Mouse (Mus musculus) naive thymus-derived CD4-positive, alpha-beta T cell, adult 5 months (primary cell): Measurements from ENCODE around the gene Zc3h12a. TPM values are rescaled to one million over a fixed set of nuclear protein-coding genes. Genes with fewer than 3 reads are reported as not detected.

Source experiments
- polyA plus RNA-seq: library from polyadenylated mRNA; unstranded; fragments of 100-300 nt; shearing (Covaris generic); gene quantifications from one replicate; pipeline ENCODE4 v1.2.1, GENCODE M21; 2017

Gene Zc3h12a
- 43.1 TPM for polyA plus RNA-seq

DNA sequence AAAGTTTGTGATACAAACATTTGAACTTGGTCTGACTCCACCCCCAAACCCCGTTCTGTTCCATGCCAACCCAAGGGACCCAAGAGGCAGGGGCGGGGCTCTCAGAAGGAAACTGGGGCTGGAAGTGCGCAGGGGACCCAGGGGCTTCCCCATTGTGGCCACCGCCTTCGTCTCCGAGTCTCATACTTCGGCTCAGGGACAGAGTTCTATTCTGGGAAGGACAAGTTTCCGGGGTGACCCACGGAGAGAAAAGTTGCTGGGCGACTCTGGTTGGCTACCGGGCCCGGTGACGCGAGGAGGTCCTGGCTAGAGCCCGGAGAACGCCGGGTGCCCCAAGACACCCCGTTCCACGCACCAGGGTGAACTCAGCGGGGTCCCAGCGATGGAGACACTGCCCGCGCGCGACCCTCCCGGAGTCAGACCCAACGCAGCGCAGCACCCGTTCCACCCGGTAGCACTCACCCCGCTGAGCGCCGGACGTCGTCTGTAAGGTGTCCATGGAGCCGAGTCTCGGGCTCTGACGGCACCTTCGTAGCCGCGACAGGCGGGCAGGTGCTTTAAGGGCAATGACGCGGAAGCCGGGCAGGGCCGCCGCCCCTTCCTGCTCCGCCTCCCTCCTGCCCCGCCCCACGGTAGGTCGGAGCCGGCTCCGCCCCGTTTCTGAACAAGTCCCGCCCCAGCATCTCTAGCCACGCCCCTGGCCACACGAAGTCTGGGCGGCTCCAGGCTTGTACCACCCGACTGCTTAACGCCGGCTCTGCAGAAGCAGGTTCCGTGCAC is at the start of gene Zc3h12a:
Zc3h12a (minus strand) TSS at position 536 of the 780 bp plus-strand sequence.

DNA sequence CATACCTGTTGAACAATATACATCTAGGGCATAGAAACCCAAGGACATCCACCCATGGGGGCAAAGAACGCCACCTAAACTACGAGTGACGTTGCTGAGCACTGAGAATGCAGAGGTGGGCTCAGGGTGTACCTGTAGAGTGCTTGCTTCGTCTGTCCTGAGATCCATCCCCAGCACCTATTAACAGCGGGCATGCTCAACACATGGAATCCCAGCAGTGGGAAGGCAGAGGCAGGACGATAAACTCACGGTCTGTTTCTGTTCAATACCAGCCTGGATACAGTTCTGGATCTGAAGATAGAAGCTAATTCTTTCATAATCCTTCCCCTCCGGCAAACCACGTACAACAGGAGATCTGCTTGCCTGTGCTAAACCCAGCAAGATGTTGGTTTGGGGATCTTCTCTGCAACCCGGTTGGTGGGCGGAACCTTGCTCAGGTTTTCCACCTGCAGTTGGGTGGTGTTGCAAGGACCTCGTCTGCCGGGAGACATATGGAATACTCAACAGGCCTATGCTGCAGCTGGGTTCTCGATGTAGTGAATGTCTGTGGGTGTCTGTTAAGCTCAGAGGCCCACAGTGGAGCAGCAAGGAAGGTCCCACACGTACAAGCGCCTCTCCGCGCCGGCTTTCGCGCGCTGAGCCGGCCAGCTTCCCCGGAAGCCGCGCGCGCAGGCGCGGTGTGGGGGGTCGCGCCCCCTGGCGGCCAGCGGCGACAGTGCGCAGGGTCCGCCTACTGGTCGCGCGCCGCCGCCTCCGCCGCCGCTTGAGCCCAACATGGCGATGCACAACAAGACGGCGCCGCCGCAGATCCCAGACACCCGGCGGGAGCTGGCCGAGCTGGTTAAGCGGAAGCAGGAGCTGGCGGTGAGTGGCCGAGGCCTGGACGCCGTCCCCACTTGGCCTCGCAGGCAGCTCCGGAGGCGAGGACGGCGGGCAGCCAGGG is 43.0 kb downstream of the Zc3h12a start, which contains the start of gene Meaf6:
Meaf6 (plus strand) TSS at position 732 of the 943 bp plus-strand sequence.

Other genes with a start within 250 kb of the Zc3h12a start
- not detected for gene Epha10, start 246.9 kb downstream of the Zc3h12a start, polyA plus RNA-seq
- 9.8 TPM for gene 9930104L06Rik, start 190.8 kb downstream of the Zc3h12a start, polyA plus RNA-seq
- gene Cdca8, start 188.5 kb downstream of the Zc3h12a start, polyA plus RNA-seq: 1.5 TPM
- not detected for gene Rspo1, start 141.4 kb downstream of the Zc3h12a start, polyA plus RNA-seq
- gene Gnl2, start 111.3 kb downstream of the Zc3h12a start, polyA plus RNA-seq: 109 TPM
- not detected for gene Dnali1, start 62.1 kb downstream of the Zc3h12a start, polyA plus RNA-seq
- 40.9 TPM for gene Snip1, start 61.2 kb downstream of the Zc3h12a start, polyA plus RNA-seq
- gene Meaf6, start 42.7 kb downstream of the Zc3h12a start, polyA plus RNA-seq: 47.3 TPM